Mouse (Mus musculus) lung, embryonic 14.5 days (tissue): ENCODE data around the gene Fmnl3. TPM values are rescaled to one million over a fixed set of nuclear protein-coding genes. Genes with fewer than 3 reads are reported as not detected.

ENCODE experiments used
- ATAC-seq: fragments of 200-750 bp; cut with Nextera tagmentation; 2 replicates; pipeline ENCODE4 v1.8.0; 2017; ENCODE audit warnings: mild to moderate bottlenecking, moderate TSS enrichment, moderate library complexity; ENCODE audit not compliant: insufficient read depth
- DNase-seq: peaks from one replicate; pipeline ENCODE4 v3.0.0-alpha.2; 2015
- H3K27ac ChIP-seq: fragments of 300-500 bp; sonication (generic); 2 replicates; pipeline ENCODE4 v1.5.1; 2014; ENCODE audit warnings: low read depth, mild to moderate bottlenecking, moderate library complexity
- H3K27me3 ChIP-seq: fragments of 300-500 bp; sonication (generic); 2 replicates; pipeline ENCODE4 v1.6.1; 2014; ENCODE audit warnings: low read length, control low read depth; ENCODE audit not compliant: insufficient read depth
- H3K36me3 ChIP-seq: fragments of 300-500 bp; sonication (generic); 2 replicates; pipeline ENCODE4 v1.6.1; 2014; ENCODE audit warnings: control low read depth; ENCODE audit not compliant: insufficient read depth
- H3K4me1 ChIP-seq: fragments of 300-500 bp; sonication (generic); 2 replicates; pipeline ENCODE4 v1.6.1; 2014; ENCODE audit warnings: antibody characterized with exemption, control low read depth; ENCODE audit not compliant: insufficient read depth
- H3K4me2 ChIP-seq: fragments of 300-500 bp; sonication (generic); 2 replicates; pipeline ENCODE4 v1.6.1; 2014; ENCODE audit warnings: mild to moderate bottlenecking
- H3K4me3 ChIP-seq: fragments of 300-500 bp; sonication (generic); 2 replicates; pipeline ENCODE4 v1.5.1; 2014; ENCODE audit warnings: low read depth, low read length
- H3K9ac ChIP-seq: fragments of 300-500 bp; sonication (generic); 2 replicates; pipeline ENCODE4 v1.6.1; 2014
- H3K9me3 ChIP-seq: fragments of 300-500 bp; sonication (generic); 2 replicates; pipeline ENCODE4 v1.6.1; 2016; ENCODE audit warnings: low read depth, low read length, control low read depth
- CTCF ChIP-seq: IDR thresholded peaks from 2 replicates; pipeline ENCODE4 v1.5.1; 2016; ENCODE audit warnings: antibody characterized with exemption, low read depth
- WGBS: fragments of 180-500 bp; shearing (Covaris S2); extraction: QIAGEN DNeasy Blood & Tissue Kit; methylation state at CpG from one replicate; pipeline ENCODE4 v1.1.7; 2014; 5-methylcytosine and 5-hydroxymethylcytosine counted together
- polyA plus RNA-seq: library from polyadenylated mRNA; unstranded; fragments of >200 nt; fragmentation: Nextera tagmentation; extraction: Ambion mirVana; gene quantifications from 2 replicates; pipeline ENCODE4 v1.2.1, GENCODE M21; 2014

Fmnl3 gene
- polyA plus RNA-seq, 1 experiment from 2014 or later = 33.5 TPM

- ATAC-seq = no peak
- no peak overlapping the region for H3K4me2 ChIP-seq
- H3K4me1 ChIP-seq = 0 out of 2 replicates have a peak, but pooled peaks cover 2% of the 10 kb centered on the region
- DNase-seq = no peak
- no peaks in the 10 kb centered on the region for H3K27me3 ChIP-seq
- no peaks in the 10 kb centered on the region for H3K9me3 ChIP-seq
- H3K27ac ChIP-seq = no peak overlapping the region
- no peak for TF ChIP-seq CTCF
- H3K36me3 ChIP-seq = no peaks in the 10 kb centered on the region
- 84% methylated on average over 7 of the region's 7 CpGs for WGBS
- H3K9ac ChIP-seq = no peak overlapping the region
- no peak overlapping the region for H3K4me3 ChIP-seq
Measured at GRCm38 (mm10) chr15:99371526-99372340, 1.5 kb upstream of the Fmnl3 start.

- 2% methylated on average over 33 of the region's 39 CpGs for WGBS
- Histone ChIP-seq H3K9me3 (no peaks in the 10 kb centered on the region), H3K27ac (peak overlapping the region; percentile 90), H3K4me1 (0 out of 2 replicates have a peak, but pooled peaks cover 2% of the 10 kb centered on the region), H3K9ac (peak overlapping the region; percentile 82), H3K36me3 (no peaks in the 10 kb centered on the region), H3K4me2 (peak overlapping the region; percentile 64), H3K27me3 (no peaks in the 10 kb centered on the region), H3K4me3 (peak overlapping the region; percentile 89)
- DNase-seq (peak; percentile 73), ATAC-seq (peak; percentile 69)
- TF ChIP-seq CTCF = no peak
Measured at GRCm38 (mm10) chr15:99369391-99370171, 701 bp downstream of the Fmnl3 start.

GRCm38 (mm10) chr15:99368583-99369266, 1.6 kb downstream of the Fmnl3 start:
- DNase-seq (no peak), ATAC-seq (no peak)
- no peaks in the 10 kb centered on the region for H3K27me3 ChIP-seq
- H3K4me2 ChIP-seq = peak overlapping the region; percentile 64
- no peaks in the 10 kb centered on the region for H3K9me3 ChIP-seq
- 0 out of 2 replicates have a peak, but pooled peaks cover 2% of the 10 kb centered on the region for H3K4me1 ChIP-seq
- no peak for TF ChIP-seq CTCF
- whole genome bisulfite sequencing = 41% methylated on average over 4 of the region's 4 CpGs
- peak overlapping the region; percentile 89 for H3K4me3 ChIP-seq
- H3K9ac ChIP-seq = peak overlapping the region; percentile 82
- H3K27ac ChIP-seq = no peak overlapping the region
- no peaks in the 10 kb centered on the region for H3K36me3 ChIP-seq

- H3K4me2 ChIP-seq = no peak overlapping the region
- ATAC-seq = no peak
- no peak overlapping the region for H3K27ac ChIP-seq
- no peak overlapping the region for H3K4me3 ChIP-seq
- no peak for TF ChIP-seq CTCF
- no peaks in the 10 kb centered on the region for H3K9me3 ChIP-seq
- no peak for DNase-seq
- whole genome bisulfite sequencing = 67% methylated on average over 8 of the region's 8 CpGs
- H3K9ac ChIP-seq = no peak overlapping the region
- no peaks in the 10 kb centered on the region for H3K36me3 ChIP-seq
- H3K4me1 ChIP-seq = 0 out of 2 replicates have a peak, but pooled peaks cover 2% of the 10 kb centered on the region
- no peaks in the 10 kb centered on the region for H3K27me3 ChIP-seq
Measured at GRCm38 (mm10) chr15:99364921-99365320, 5.4 kb downstream of the Fmnl3 start.

- no peak for TF ChIP-seq CTCF
- Histone ChIP-seq H3K9me3 (no peaks in the 10 kb centered on the region), H3K27ac (no peak overlapping the region; the same call in 1 of the 2 replicates), H3K27me3 (no peaks in the 10 kb centered on the region), H3K9ac (no peak overlapping the region), H3K4me3 (no peak overlapping the region), H3K4me1 (0 out of 2 replicates have a peak, but pooled peaks cover 2% of the 10 kb centered on the region), H3K4me2 (no peak overlapping the region), H3K36me3 (no peaks in the 10 kb centered on the region)
- 69% methylated on average over 7 of the region's 7 CpGs for WGBS
- DNase-seq (no peak), ATAC-seq (no peak)
Measured at GRCm38 (mm10) chr15:99364022-99364530, 6.2 kb downstream of the Fmnl3 start.

GRCm38 (mm10) chr15:99358952-99359351, 11.3 kb downstream of the Fmnl3 start:
- Histone ChIP-seq H3K4me2 (no peak overlapping the region), H3K4me3 (no peak overlapping the region), H3K9me3 (no peaks in the 10 kb centered on the region), H3K4me1 (no peaks in the 10 kb centered on the region), H3K9ac (no peak overlapping the region), H3K36me3 (no peaks in the 10 kb centered on the region), H3K27me3 (no peaks in the 10 kb centered on the region), H3K27ac (no peak overlapping the region)
- ATAC-seq (no peak), DNase-seq (no peak)
- 79% methylated on average over 9 of the region's 9 CpGs for WGBS
- no peak for TF ChIP-seq CTCF
